Mouse (Mus musculus) kidney, adult 2 months (tissue): ENCODE data around the gene Cirbp.

Source experiments
- CTCF ChIP-seq: fragments of 200-500 bp; conservative IDR thresholded peaks from 2 replicates; pipeline ENCODE4 v1.5.1; 2011; ENCODE audit warnings: low read depth, mild to moderate bottlenecking, control low read depth, low read length, moderate library complexity, mixed read lengths; ENCODE audit not compliant: insufficient read depth, insufficient read length
- POLR2A ChIP-seq: fragments of 200-500 bp; IDR thresholded peaks from one replicate; pipeline ENCODE4 v1.6.1; 2011; ENCODE audit warnings: low read depth, low read length, control low read depth

DNA sequence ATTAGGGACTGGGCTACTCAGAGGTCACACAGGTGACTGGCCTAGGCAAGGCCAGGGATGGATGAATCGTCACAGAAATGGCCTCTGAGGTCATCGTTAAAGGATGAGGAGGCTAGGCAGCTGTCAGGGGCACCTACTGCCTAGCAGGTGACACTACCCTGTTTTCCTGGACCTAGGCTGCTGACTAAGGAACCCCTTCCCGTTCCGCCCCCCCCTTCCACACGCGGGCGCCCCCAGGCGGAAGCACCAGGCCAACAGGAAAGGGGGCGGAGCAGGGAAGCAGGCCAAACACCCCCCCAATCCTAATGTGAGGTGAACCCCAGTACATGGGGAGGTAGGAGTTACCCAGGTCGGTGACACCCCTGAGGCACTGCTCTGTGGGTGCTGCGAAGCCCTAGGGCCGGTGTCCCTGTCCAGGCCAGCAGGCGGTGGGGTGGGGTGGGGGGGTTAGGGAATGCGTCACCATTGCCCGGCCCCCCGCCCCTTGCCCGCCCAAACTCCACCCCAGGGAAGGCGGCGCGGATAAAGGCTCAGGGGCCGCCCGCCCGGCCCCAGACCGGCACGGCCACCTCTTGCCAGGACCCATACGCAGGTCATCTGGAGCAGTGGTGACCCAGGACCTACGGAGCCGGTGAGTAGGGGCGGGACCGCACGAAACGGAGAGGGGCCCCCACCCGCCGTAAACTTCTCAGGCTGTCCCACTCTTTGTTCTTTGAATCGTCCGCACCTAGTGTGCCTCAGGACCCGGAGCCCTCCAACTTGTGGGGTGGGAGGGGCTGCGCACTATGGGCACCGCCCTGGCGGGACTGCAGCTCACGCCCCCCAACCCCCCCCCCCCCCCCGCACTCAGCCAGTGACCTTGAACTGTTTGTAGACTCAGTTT is 17.8 kb upstream of the Cirbp start, which contains the start of gene Midn:
- TF ChIP-seq CTCF (peak; percentile 49), POLR2A (peak; percentile 96)
